Comparison of ENCODE assay signal across 10 mouse cellular contexts in the genomic region with DNA sequence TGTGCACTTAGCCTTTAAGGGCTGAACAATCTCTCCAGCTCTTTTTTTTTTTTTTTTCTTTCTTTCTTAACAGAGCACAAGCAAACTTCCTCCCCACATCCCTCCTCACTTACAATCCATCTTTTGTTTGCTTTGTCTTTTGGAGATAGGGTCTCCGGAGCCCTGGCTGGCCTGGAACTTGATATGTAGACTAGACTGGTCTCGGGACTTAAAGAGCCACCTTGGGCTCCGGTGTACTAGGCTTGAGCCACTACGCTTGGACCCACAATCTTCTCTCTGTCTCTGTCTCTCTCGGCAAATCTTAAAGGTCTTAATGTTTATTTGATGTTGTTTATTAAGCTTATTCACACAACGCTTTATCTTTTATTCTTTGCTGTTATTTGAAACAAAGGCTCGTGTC. TPM values are rescaled to one million over a fixed set of nuclear protein-coding genes. Genes with fewer than 3 reads are reported as not detected.
DNase-seq lines count a peak whose midpoint lies in the region; ATAC-seq and TF ChIP-seq lines count a peak whose summit lies in the region.
"Had no signal": no experiment of that assay in that cellular context is flagged by ENCODE, and none has a peak within 500 bp of the region (broad histone marks: within the 10 kb centered on the region; RNA-seq: fewer than 3 reads in every experiment).

No protein-coding gene starts in this region.

- H3K27me3 ChIP-seq in heart, embryonic 16.5 days (ENCODE audit: control insufficient read depth, insufficient read depth, low read length), result peaks cover 4% of the 10 kb centered on the region; the same call in 1 of the 2 replicates
- no peaks in the 10 kb centered on the region for H3K27me3 ChIP-seq in MEL (ENCODE audit: control insufficient read depth in 1 of 2, insufficient read depth in 2 of 2, low read length in 2 of 2)
- H3K27me3 ChIP-seq in forebrain, postnatal 0 days (ENCODE audit: insufficient read depth, low read length), result peaks cover 18% of the 10 kb centered on the region
- H3K27me3 ChIP-seq in liver, postnatal 0 days (ENCODE audit: insufficient read depth, low read length), result no peaks in the 10 kb centered on the region
- H3K27me3 ChIP-seq: Patski had no signal

- ATAC-seq in heart, embryonic 16.5 days (replicated peaks; ENCODE audit: extremely low read depth, insufficient read depth, low FRiP score), result no peak
- no peak for ATAC-seq in forebrain, postnatal 0 days
- ATAC-seq in liver, postnatal 0 days, result no peak
- ATAC-seq: Patski had no signal

- H3K4me3 ChIP-seq in heart, embryonic 16.5 days (ENCODE audit: low read length), result peak overlapping the region; percentile 22; the same call in 1 of the 2 replicates
- peak overlapping the region; percentile 48 to 63 for H3K4me3 ChIP-seq in MEL (ENCODE audit: control insufficient read depth in 1 of 2, insufficient read depth in 1 of 2, low read depth in 2 of 2, low read length in 2 of 2)
- peak overlapping the region; percentile 6; the same call in 1 of the 2 replicates for H3K4me3 ChIP-seq in forebrain, postnatal 0 days (ENCODE audit: low read depth, low read length)
- H3K4me3 ChIP-seq in liver, postnatal 0 days (ENCODE audit: low read depth, low read length), result peak overlapping the region; percentile 4; the same call in 1 of the 2 replicates

- peak overlapping the region; percentile 38; the same call in 1 of the 2 replicates for H3K4me2 ChIP-seq in heart, embryonic 16.5 days (ENCODE audit: low read depth, low read length)
- peak overlapping the region; percentile 11; the same call in 1 of the 2 replicates for H3K4me2 ChIP-seq in forebrain, postnatal 0 days (ENCODE audit: low read depth)
- H3K4me2 ChIP-seq in liver, postnatal 0 days (ENCODE audit: low read depth, low read length), result peak overlapping the region; percentile 47

- TF ChIP-seq CTCF in MEL (IDR thresholded peaks at IDR 0.05 in 2 of 3, conservative IDR thresholded peaks at IDR 0.05 in 1 of 3; ENCODE audit: control insufficient read depth in 1 of 3, insufficient read depth in 1 of 3, low read depth in 2 of 3, low read length in 3 of 3, poor library complexity in 1 of 3, severe bottlenecking in 1 of 3), result no peak
- no peak for TF ChIP-seq CTCF in forebrain, postnatal 0 days (IDR thresholded peaks at IDR 0.05; ENCODE audit: low read depth)
- TF ChIP-seq CTCF in liver, postnatal 0 days (IDR thresholded peaks at IDR 0.05; ENCODE audit: low read depth), result no peak

- no peak for TF ChIP-seq POLR2A in MEL (IDR thresholded peaks at IDR 0.05; ENCODE audit: control insufficient read depth in 1 of 2, insufficient read depth in 1 of 2, low read depth in 1 of 2, low read length in 2 of 2, poor library complexity in 1 of 2)

- TF ChIP-seq RAD21 in MEL (IDR thresholded peaks at IDR 0.05; ENCODE audit: low read depth, low read length), result no peak

- no peaks in the 10 kb centered on the region for H3K36me3 ChIP-seq in heart, embryonic 16.5 days (ENCODE audit: control insufficient read depth, insufficient read depth)
- H3K36me3 ChIP-seq in MEL (ENCODE audit: control insufficient read depth in 1 of 2, insufficient read depth in 2 of 2, low read length in 2 of 2), result peaks cover 0 to 25% of the 10 kb centered on the region in 2 experiments; a peak in 2 of 4 replicates
- no peaks in the 10 kb centered on the region for H3K36me3 ChIP-seq in forebrain, postnatal 0 days (ENCODE audit: insufficient read depth)
- no peaks in the 10 kb centered on the region for H3K36me3 ChIP-seq in liver, postnatal 0 days (replicated peaks; ENCODE audit: insufficient read depth, low read length)

- WGBS in heart, embryonic 16.5 days, result 13% methylated on average over 7 of the region's 7 CpGs
- WGBS in forebrain, postnatal 0 days, result 9% methylated on average over 7 of the region's 7 CpGs
- 14% methylated on average over 7 of the region's 7 CpGs for WGBS in liver, postnatal 0 days (ENCODE audit: insufficient replicate concordance)

- no peak overlapping the region for H3K27ac ChIP-seq in heart, embryonic 16.5 days (ENCODE audit: low read length)
- no peak overlapping the region for H3K27ac ChIP-seq in MEL (ENCODE audit: control insufficient read depth, low read depth, low read length)
- H3K27ac ChIP-seq in forebrain, postnatal 0 days (ENCODE audit: low read depth, low read length), result no peak overlapping the region
- H3K27ac ChIP-seq in liver, postnatal 0 days (ENCODE audit: low read depth), result no peak overlapping the region

- no peak for DNase-seq in heart, adult 8-10 months (ENCODE audit: low spot score)
- peak; percentile 53 for DNase-seq in MEL (ENCODE audit: low read depth, low spot score)
- no peak for DNase-seq in forebrain, postnatal 0 days
- no peak for DNase-seq in liver, postnatal 0 days
- DNase-seq in spleen, postnatal 14 days (ENCODE audit: low spot score in 2 of 2), result no peak
- no peak for DNase-seq in T-cell, adult 2 months (ENCODE audit: low spot score)
- no peak for DNase-seq in right cerebral cortex, postnatal 10 days (ENCODE audit: low spot score in 2 of 2)
- DNase-seq: kidney, postnatal 25 days had no signal

- no peak for TF ChIP-seq EP300 in MEL (IDR thresholded peaks at IDR 0.05; ENCODE audit: low read depth in 1 of 2, low read length in 2 of 2)
- TF ChIP-seq EP300 in liver, postnatal 0 days (IDR thresholded peaks at IDR 0.05; ENCODE audit: low read depth), result no peak

- H3K9me3 ChIP-seq in heart, embryonic 16.5 days (replicated peaks; ENCODE audit: control insufficient read depth, low read length), result no peaks in the 10 kb centered on the region
- H3K9me3 ChIP-seq in MEL (replicated peaks; ENCODE audit: insufficient read depth, low read length), result no peaks in the 10 kb centered on the region
- no peaks in the 10 kb centered on the region for H3K9me3 ChIP-seq in forebrain, postnatal 0 days (ENCODE audit: low read length)
- H3K9me3 ChIP-seq in liver, postnatal 0 days (ENCODE audit: low read length), result no peaks in the 10 kb centered on the region

- H3K4me1 ChIP-seq in heart, embryonic 16.5 days (ENCODE audit: control insufficient read depth, insufficient read depth, low read length), result no peaks in the 10 kb centered on the region
- H3K4me1 ChIP-seq in MEL (ENCODE audit: control insufficient read depth in 1 of 2, insufficient read depth in 2 of 2, low read length in 2 of 2), result peaks cover 0 to 9% of the 10 kb centered on the region in 2 experiments; a peak in 2 of 4 replicates
- no peaks in the 10 kb centered on the region for H3K4me1 ChIP-seq in forebrain, postnatal 0 days (ENCODE audit: insufficient read depth)
- H3K4me1 ChIP-seq in liver, postnatal 0 days (ENCODE audit: insufficient read depth), result peaks cover 14% of the 10 kb centered on the region; the same call in 1 of the 2 replicates

- no peak overlapping the region for H3K9ac ChIP-seq in heart, embryonic 16.5 days (ENCODE audit: low read length)
- peak overlapping the region; percentile 42 for H3K9ac ChIP-seq in MEL (ENCODE audit: control insufficient read depth, low read depth, low read length, poor library complexity, severe bottlenecking)
- H3K9ac ChIP-seq in forebrain, postnatal 0 days, result no peak overlapping the region
- H3K9ac ChIP-seq in liver, postnatal 0 days (replicated peaks), result no peak overlapping the region

- no peaks in the 10 kb centered on the region for H3K79me2 ChIP-seq in MEL (ENCODE audit: control insufficient read depth, insufficient read depth, low read length, poor library complexity)

TF ChIP-seq in MEL, 35 proteins besides CTCF, POLR2A, EP300 and RAD21:
- TF ChIP-seq MYB (IDR thresholded peaks at IDR 0.05; ENCODE audit: low read depth, low read length), result no peak
- no peak for TF ChIP-seq SIN3A (IDR thresholded peaks at IDR 0.05; ENCODE audit: low read length)
- no peak for TF ChIP-seq HCFC1 (IDR thresholded peaks at IDR 0.05; ENCODE audit: low read depth, low read length)
- no peak for TF ChIP-seq KAT2A (conservative IDR thresholded peaks at IDR 0.05; ENCODE audit: low read depth, low read length)
- TF ChIP-seq ZC3H11A (IDR thresholded peaks at IDR 0.05; ENCODE audit: low read depth, low read length), result no peak
- no peak for TF ChIP-seq ZKSCAN1 (IDR thresholded peaks at IDR 0.05; ENCODE audit: low read depth, low read length)
- TF ChIP-seq TAL1 (IDR thresholded peaks at IDR 0.05; ENCODE audit: low read length), result no peak
- no peak for TF ChIP-seq ZMIZ1 (IDR thresholded peaks at IDR 0.05; ENCODE audit: low read depth, low read length)
- no peak for TF ChIP-seq CHD2 (IDR thresholded peaks at IDR 0.05; ENCODE audit: low read length)
- TF ChIP-seq POLR2AphosphoS5 (IDR thresholded peaks at IDR 0.05; ENCODE audit: borderline replicate concordance, low read depth, low read length), result no peak
- no peak for TF ChIP-seq SMC3 (IDR thresholded peaks at IDR 0.05; ENCODE audit: low read depth, low read length)
- TF ChIP-seq NELFE (IDR thresholded peaks at IDR 0.05; ENCODE audit: low read depth, low read length), result no peak
- no peak for TF ChIP-seq MEF2A (IDR thresholded peaks at IDR 0.05; ENCODE audit: extremely low read depth, insufficient replicate concordance, low read depth, low read length, poor library complexity, severe bottlenecking)
- TF ChIP-seq CHD1 (IDR thresholded peaks at IDR 0.05; ENCODE audit: low read depth, low read length), result no peak

RNA-seq across cellular contexts. Expression of a gene that starts 34.2 kb away (rescaled TPM):
- 2.9 and 4.7 TPM in 2 replicates for polyA plus RNA-seq in heart, embryonic 16.5 days (2015; fragmentation: Nextera tagmentation; extraction: Ambion mirVana)
- 1 to 10 TPM in 1 of 4 experiments, under 1 TPM in 3; 0.46 to 1.0 (median 0.83) TPM for total RNA-seq in heart, adult 8-10 months (2022)
- total RNA-seq in MEL (2012; rRNA removed), result 0.42 and 0.52 TPM in 2 replicates
- polyA plus RNA-seq in MEL (2012; ENCODE audit: insufficient read depth in 1 of 2, insufficient read length in 2 of 2, low read depth in 1 of 2, low replicate concordance in 2 of 2, missing spikeins in 1 of 2), result 1 to 10 TPM in 1 of 2 experiments, not detected in 1; 1.0 TPM
- total RNA-seq in forebrain, postnatal 0 days (2014; rRNA removed), result 20.7 and 21.6 TPM in 2 replicates
- 15.3 and 17.2 TPM in 2 replicates for polyA plus RNA-seq in forebrain, postnatal 0 days (2015; fragmentation: Nextera tagmentation; extraction: Ambion mirVana)
- 0.27 and 0.32 TPM in 2 replicates for polyA plus RNA-seq in liver, postnatal 0 days (2015; fragmentation: Nextera tagmentation; extraction: Ambion mirVana)

Comparison
In these comparisons a context has a peak if more than half of its experiments do, and no peak if none do; other contexts are left out.
1. H3K4me3 ChIP-seq: peak in every context shown above with its lines; median percentile 56 in MEL; 22 in heart, embryonic 16.5 days; 6 in forebrain, postnatal 0 days; 4 in liver, postnatal 0 days.